Mouse (Mus musculus): ENCODE data around the gene Ube2l3.

GRCm38 (mm10) chr16:17234916-17235665 is 32.6 kb upstream of the Ube2l3 start:
- no peak for TF ChIP-seq POLR2A (IDR thresholded peaks at IDR 0.05; ENCODE audit: low read depth, low read length)
- TF ChIP-seq CTCF (conservative IDR thresholded peaks at IDR 0.05; ENCODE audit: insufficient read depth, insufficient read length, low read depth, low read length) = no peak

Measured in kidney, adult 2 months (tissue).